Mouse (Mus musculus): ENCODE data around the gene Cyb5d2. TPM values are rescaled to one million over a fixed set of nuclear protein-coding genes. Genes with fewer than 3 reads are reported as not detected.
"Not testable (repeated sequence)": the region's sequence is repeated elsewhere in the genome, so short reads cannot be mapped to it uniquely, and the experiment has no call there.

Cyb5d2 gene
- polyA plus RNA-seq, 1 experiment from 2014 or later: 5.1 TPM

DNA sequence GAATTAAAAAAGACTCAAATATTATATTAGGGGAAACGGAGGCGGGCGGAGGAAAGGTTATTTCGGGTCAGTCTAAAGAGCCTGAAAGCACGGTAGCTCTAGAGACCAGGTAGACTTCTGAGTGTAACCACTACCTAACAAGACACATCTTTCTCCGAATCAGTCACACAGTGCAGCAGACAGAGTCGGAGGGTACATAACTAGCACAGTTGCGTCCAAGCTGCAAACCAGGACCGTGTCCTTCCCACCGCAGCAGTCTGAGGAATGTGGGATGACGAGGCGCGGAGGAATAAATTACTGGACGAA lies 840 bp downstream of the Cyb5d2 start:
- H3K36me3 ChIP-seq (ENCODE audit: control insufficient read depth, insufficient read depth, low read length): no peaks in the 10 kb centered on the region
- WGBS: 15% methylated on average over 14 of the region's 14 CpGs
- no peaks in the 10 kb centered on the region for H3K9me3 ChIP-seq (ENCODE audit: control insufficient read depth, low read length)
- peak overlapping the region; percentile 81 for H3K27ac ChIP-seq (ENCODE audit: low read length)
- peaks cover 5% of the 10 kb centered on the region for H3K4me1 ChIP-seq (ENCODE audit: control insufficient read depth, insufficient read depth, low read length)
- peak overlapping the region; percentile 95 for H3K9ac ChIP-seq (ENCODE audit: low read depth, low read length)
- H3K27me3 ChIP-seq (replicated peaks; ENCODE audit: control insufficient read depth, insufficient read depth, low read length): no peaks in the 10 kb centered on the region
- H3K4me3 ChIP-seq (ENCODE audit: low read length): peak overlapping the region; percentile 99
- ATAC-seq: peak; percentile 26; the same call in 1 of the 2 replicates
- peak overlapping the region; percentile 84 for H3K4me2 ChIP-seq (ENCODE audit: low read depth, low read length)

DNA sequence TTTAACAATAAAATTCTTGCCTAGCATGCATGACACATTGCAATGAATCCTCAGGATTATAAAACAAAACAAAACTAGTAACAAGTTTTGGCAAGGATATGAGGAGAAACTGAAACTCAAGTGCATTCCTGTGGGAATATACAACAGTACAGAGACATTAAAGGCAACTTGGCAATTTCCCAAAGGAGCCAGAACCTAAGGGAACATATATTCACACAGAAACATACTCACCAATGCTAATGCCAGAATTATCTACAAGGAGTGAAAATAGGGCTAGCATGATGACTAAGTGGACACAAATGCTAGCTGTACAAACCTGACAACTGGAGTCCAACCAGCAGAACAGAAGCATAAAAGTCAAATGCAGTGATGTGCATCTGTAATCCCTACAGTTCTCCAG lies 3.9 kb downstream of the Cyb5d2 start:
- Histone ChIP-seq H3K9ac (ENCODE audit: low read depth, low read length) (no peak overlapping the region), H3K4me2 (ENCODE audit: low read depth, low read length) (no peak overlapping the region), H3K4me3 (ENCODE audit: low read length) (no peak overlapping the region), H3K9me3 (ENCODE audit: control insufficient read depth, low read length) (no peaks in the 10 kb centered on the region), H3K4me1 (ENCODE audit: control insufficient read depth, insufficient read depth, low read length) (no peaks in the 10 kb centered on the region), H3K27me3 (replicated peaks; ENCODE audit: control insufficient read depth, insufficient read depth, low read length) (no peaks in the 10 kb centered on the region), H3K27ac (ENCODE audit: low read length) (no peak overlapping the region), H3K36me3 (ENCODE audit: control insufficient read depth, insufficient read depth, low read length) (no peaks in the 10 kb centered on the region)
- no peak for ATAC-seq

DNA sequence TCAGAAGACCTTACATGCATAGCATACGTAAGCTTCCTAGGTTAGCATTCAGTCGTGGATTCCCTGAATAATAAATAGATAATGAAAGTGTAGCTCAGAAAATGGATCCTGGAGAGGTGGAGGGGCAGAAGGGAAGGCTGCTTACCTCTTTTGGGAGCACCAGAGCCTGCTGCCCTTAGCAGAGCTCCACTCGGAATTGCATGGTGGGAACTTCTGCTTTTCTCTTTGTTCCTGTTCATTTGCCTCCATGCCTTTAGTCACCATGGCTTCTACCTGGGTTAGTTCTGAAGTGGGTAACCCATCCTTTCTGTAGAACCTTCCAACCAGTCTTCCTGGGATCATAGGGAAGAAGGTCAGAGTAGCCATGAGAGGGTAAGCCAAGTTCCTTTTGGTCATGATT lies 13.4 kb downstream of the Cyb5d2 start:
- no peak overlapping the region for H3K27ac ChIP-seq (ENCODE audit: low read length)
- no peak for ATAC-seq
- H3K4me1 ChIP-seq (ENCODE audit: control insufficient read depth, insufficient read depth, low read length): no peaks in the 10 kb centered on the region
- H3K9me3 ChIP-seq (ENCODE audit: control insufficient read depth, low read length): no peaks in the 10 kb centered on the region
- no peak overlapping the region for H3K4me2 ChIP-seq (ENCODE audit: low read depth, low read length)
- no peak overlapping the region for H3K9ac ChIP-seq (ENCODE audit: low read depth, low read length)
- no peak overlapping the region for H3K4me3 ChIP-seq (ENCODE audit: low read length)
- H3K27me3 ChIP-seq (replicated peaks; ENCODE audit: control insufficient read depth, insufficient read depth, low read length): no peaks in the 10 kb centered on the region
- H3K36me3 ChIP-seq (ENCODE audit: control insufficient read depth, insufficient read depth, low read length): no peaks in the 10 kb centered on the region
- WGBS: 84% methylated on average over 3 of the region's 3 CpGs

DNA sequence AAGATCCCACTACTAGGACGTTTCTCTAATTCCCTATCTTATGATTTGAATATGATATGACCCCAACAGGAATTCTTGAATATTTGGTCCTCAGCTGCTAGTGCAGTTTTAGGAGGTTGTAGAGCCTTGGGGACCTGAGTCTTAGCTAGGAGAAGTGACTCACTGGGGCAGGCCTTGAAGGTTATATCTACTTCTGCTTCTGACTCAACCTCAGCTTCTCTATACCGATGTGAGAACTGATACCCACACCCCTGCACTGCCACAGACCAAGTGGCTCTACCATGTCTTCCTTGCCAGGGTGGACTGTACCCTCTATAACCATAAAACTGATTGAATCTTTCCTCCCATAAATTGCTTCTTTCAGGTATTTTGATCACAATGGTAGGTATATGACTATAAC lies 13.8 kb downstream of the Cyb5d2 start:
- no peak overlapping the region for H3K27ac ChIP-seq (ENCODE audit: low read length)
- WGBS: 67% methylated on average over 2 of the region's 2 CpGs
- no peaks in the 10 kb centered on the region for H3K27me3 ChIP-seq (replicated peaks; ENCODE audit: control insufficient read depth, insufficient read depth, low read length)
- H3K4me3 ChIP-seq (ENCODE audit: low read length): no peak overlapping the region
- H3K36me3 ChIP-seq (ENCODE audit: control insufficient read depth, insufficient read depth, low read length): no peaks in the 10 kb centered on the region
- H3K9ac ChIP-seq (ENCODE audit: low read depth, low read length): no peak overlapping the region
- no peaks in the 10 kb centered on the region for H3K4me1 ChIP-seq (ENCODE audit: control insufficient read depth, insufficient read depth, low read length)
- H3K4me2 ChIP-seq (ENCODE audit: low read depth, low read length): no peak overlapping the region
- ATAC-seq: no peak
- H3K9me3 ChIP-seq (ENCODE audit: control insufficient read depth, low read length): no peaks in the 10 kb centered on the region

DNA sequence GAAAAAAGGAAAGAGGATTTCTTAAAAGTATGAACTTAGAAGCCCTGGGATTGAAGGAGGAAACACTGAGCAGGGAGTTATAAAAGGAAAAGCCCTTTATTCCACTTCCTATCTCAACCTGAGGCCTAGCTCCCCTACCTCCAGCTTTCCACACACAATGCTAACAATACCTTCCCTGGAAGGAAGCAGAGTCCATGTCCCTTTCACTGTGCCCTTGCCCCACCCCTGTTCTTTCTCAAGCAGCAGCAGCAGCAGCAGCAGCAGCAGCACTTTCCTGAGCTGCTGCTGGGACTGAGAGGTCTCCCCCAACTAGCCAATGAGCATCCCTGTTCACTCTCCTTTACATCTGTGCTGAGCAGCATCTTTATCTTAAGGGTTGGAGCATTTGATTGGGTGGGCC lies 17.0 kb downstream of the Cyb5d2 start:
- Histone ChIP-seq H3K4me3 (ENCODE audit: low read length) (no peak overlapping the region), H3K9ac (ENCODE audit: low read depth, low read length) (no peak overlapping the region), H3K9me3 (ENCODE audit: control insufficient read depth, low read length) (no peaks in the 10 kb centered on the region), H3K4me1 (ENCODE audit: control insufficient read depth, insufficient read depth, low read length) (no peaks in the 10 kb centered on the region), H3K27ac (ENCODE audit: low read length) (no peak overlapping the region), H3K27me3 (replicated peaks; ENCODE audit: control insufficient read depth, insufficient read depth, low read length) (no peaks in the 10 kb centered on the region), H3K4me2 (ENCODE audit: low read depth, low read length) (no peak overlapping the region), H3K36me3 (ENCODE audit: control insufficient read depth, insufficient read depth, low read length) (no peaks in the 10 kb centered on the region)
- ATAC-seq: peak; percentile 88

DNA sequence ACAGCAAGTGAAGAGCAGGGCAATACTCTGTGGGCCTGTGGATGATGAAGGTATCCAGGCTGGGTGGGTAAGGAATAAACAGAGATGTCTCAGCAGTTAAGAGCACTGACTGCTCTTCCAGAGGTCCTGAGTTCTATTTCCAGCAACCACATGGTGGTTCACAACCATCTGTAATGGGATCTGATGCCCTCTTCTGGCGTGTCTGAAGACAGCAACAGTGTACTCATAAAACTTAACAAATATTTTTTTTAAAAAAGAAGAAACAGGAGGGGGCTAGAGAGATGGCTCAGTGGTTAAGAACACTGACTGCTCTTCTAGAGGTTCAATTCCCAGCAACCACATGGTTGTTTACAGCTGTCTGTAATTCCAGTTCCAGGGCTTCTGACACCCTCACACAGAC lies 23.3 kb downstream of the Cyb5d2 start:
- H3K27me3 ChIP-seq (replicated peaks; ENCODE audit: control insufficient read depth, insufficient read depth, low read length); H3K9me3 ChIP-seq (ENCODE audit: control insufficient read depth, low read length); H3K4me2 ChIP-seq (ENCODE audit: low read depth, low read length); ATAC-seq; H3K36me3 ChIP-seq (ENCODE audit: control insufficient read depth, insufficient read depth, low read length); H3K27ac ChIP-seq (ENCODE audit: low read length); H3K4me1 ChIP-seq (ENCODE audit: control insufficient read depth, insufficient read depth, low read length); H3K9ac ChIP-seq (ENCODE audit: low read depth, low read length); H3K4me3 ChIP-seq (ENCODE audit: low read length): not testable (repeated sequence)
- 36% methylated on average over 1 of the region's 1 CpGs for WGBS

DNA sequence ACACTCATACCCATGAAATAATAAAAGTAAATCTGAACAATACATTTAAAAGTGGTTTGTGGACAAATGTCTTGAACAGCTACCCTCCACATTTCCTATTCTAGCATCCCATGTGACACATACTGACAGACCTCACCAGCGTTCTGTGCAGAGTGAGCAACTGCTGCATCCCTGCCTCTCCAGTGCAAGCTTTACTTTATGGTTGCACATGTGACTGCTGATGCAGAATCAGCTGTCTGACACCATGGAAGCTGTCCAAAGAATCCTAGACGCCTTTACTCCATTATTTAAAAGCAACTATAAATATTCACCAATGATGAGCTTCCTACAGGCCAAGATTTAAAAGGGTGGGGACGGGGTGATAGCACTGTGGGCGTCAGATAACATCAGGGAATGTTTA lies 24.5 kb downstream of the Cyb5d2 start:
- H3K9me3 ChIP-seq (ENCODE audit: control insufficient read depth, low read length): no peaks in the 10 kb centered on the region
- 60% methylated on average over 4 of the region's 4 CpGs for WGBS

DNA sequence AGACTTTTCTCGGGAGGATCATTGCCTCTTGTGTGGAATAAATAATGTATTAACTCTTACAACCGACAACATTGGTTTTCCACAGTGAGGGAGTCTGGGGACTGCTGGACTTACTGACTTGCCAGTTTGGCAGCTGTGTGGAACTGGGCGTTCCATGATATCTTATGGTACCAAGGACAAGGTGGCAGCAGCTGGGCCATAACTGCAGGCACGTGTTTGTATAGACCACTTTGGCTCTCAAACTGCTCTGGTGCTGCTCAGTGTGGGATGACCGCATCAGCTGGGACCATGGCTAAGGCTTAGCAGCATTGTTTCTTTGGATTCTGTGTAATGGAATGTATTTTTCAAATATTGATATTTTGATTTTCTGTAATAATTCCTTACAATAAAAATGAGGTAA lies 25.1 kb downstream of the Cyb5d2 start:
- Histone ChIP-seq H3K4me1 (ENCODE audit: control insufficient read depth, insufficient read depth, low read length) (0 out of 2 replicates have a peak, but pooled peaks cover 5% of the 10 kb centered on the region), H3K9me3 (ENCODE audit: control insufficient read depth, low read length) (no peaks in the 10 kb centered on the region), H3K36me3 (ENCODE audit: control insufficient read depth, insufficient read depth, low read length) (peaks cover 8% of the 10 kb centered on the region; the same call in 1 of the 2 replicates), H3K4me2 (ENCODE audit: low read depth, low read length) (no peak overlapping the region), H3K9ac (ENCODE audit: low read depth, low read length) (no peak overlapping the region), H3K27me3 (replicated peaks; ENCODE audit: control insufficient read depth, insufficient read depth, low read length) (no peaks in the 10 kb centered on the region), H3K4me3 (ENCODE audit: low read length) (no peak overlapping the region), H3K27ac (ENCODE audit: low read length) (no peak overlapping the region)
- 79% methylated on average over 5 of the region's 5 CpGs for WGBS
- no peak for ATAC-seq

More for the DNA sequence above, 24.5 kb downstream of the Cyb5d2 start:
- peak; percentile 18; the same call in 1 of the 2 replicates for ATAC-seq
- H3K27me3 ChIP-seq (replicated peaks; ENCODE audit: control insufficient read depth, insufficient read depth, low read length): no peaks in the 10 kb centered on the region
- H3K9ac ChIP-seq (ENCODE audit: low read depth, low read length): no peak overlapping the region
- H3K27ac ChIP-seq (ENCODE audit: low read length): no peak overlapping the region
- H3K4me1 ChIP-seq (ENCODE audit: control insufficient read depth, insufficient read depth, low read length): 0 out of 2 replicates have a peak, but pooled peaks cover 5% of the 10 kb centered on the region
- H3K36me3 ChIP-seq (ENCODE audit: control insufficient read depth, insufficient read depth, low read length): peaks cover 8% of the 10 kb centered on the region; the same call in 1 of the 2 replicates
- H3K4me3 ChIP-seq (ENCODE audit: low read length): no peak overlapping the region
- no peak overlapping the region for H3K4me2 ChIP-seq (ENCODE audit: low read depth, low read length)

DNA sequence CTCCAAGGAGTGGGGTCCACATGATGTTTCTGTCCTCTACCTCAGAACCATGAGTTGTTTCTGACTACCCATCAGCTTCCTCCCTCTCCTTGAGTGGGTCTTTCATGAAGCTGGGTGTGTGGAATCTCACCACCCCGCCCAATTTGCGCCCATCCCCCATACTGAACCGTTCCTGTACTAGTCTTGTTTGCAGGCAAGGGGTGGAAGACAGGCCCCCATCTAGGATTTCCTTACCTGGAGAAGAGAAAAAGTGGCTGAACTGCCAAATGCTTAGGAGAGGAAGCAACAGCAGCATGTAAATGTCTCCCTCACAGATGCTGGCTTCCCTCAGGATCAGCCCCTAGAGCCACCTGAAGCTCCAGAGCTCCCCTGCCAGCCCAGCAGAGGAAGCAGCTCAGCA lies 25.6 kb downstream of the Cyb5d2 start:
- H3K4me3 ChIP-seq (ENCODE audit: low read length): no peak overlapping the region
- H3K9ac ChIP-seq (ENCODE audit: low read depth, low read length): no peak overlapping the region
- no peaks in the 10 kb centered on the region for H3K9me3 ChIP-seq (ENCODE audit: control insufficient read depth, low read length)
- WGBS: 91% methylated on average over 3 of the region's 3 CpGs
- H3K4me2 ChIP-seq (ENCODE audit: low read depth, low read length): no peak overlapping the region
- 0 out of 2 replicates have a peak, but pooled peaks cover 5% of the 10 kb centered on the region for H3K4me1 ChIP-seq (ENCODE audit: control insufficient read depth, insufficient read depth, low read length)
- H3K27ac ChIP-seq (ENCODE audit: low read length): no peak overlapping the region
- ATAC-seq: no peak
- H3K27me3 ChIP-seq (replicated peaks; ENCODE audit: control insufficient read depth, insufficient read depth, low read length): no peaks in the 10 kb centered on the region
- H3K36me3 ChIP-seq (ENCODE audit: control insufficient read depth, insufficient read depth, low read length): peaks cover 8% of the 10 kb centered on the region; the same call in 1 of the 2 replicates

DNA sequence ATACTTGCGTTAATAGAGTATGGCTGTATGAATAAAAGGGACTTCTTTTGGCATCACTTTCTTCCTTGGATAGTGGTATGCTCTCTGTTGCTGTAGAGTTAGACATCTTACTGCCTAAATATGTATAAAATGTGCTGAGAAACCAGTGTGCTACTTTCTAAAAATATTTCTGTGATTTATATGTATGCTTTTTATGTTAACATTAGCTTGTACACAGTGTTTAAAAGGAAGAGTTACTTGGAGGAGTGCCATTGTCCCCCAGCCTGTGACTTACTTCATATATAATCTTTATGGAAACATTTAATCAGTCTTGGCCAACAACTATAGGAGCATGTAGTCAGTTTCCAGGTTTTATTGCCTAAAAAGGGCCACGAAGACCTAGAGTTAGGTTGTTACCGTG lies 26.9 kb downstream of the Cyb5d2 start:
- Histone ChIP-seq H3K4me3 (ENCODE audit: low read length) (no peak overlapping the region), H3K9ac (ENCODE audit: low read depth, low read length) (no peak overlapping the region), H3K27me3 (replicated peaks; ENCODE audit: control insufficient read depth, insufficient read depth, low read length) (no peaks in the 10 kb centered on the region), H3K9me3 (ENCODE audit: control insufficient read depth, low read length) (no peaks in the 10 kb centered on the region), H3K27ac (ENCODE audit: low read length) (no peak overlapping the region), H3K36me3 (ENCODE audit: control insufficient read depth, insufficient read depth, low read length) (peaks cover 10% of the 10 kb centered on the region; the same call in 1 of the 2 replicates), H3K4me1 (ENCODE audit: control insufficient read depth, insufficient read depth, low read length) (0 out of 2 replicates have a peak, but pooled peaks cover 5% of the 10 kb centered on the region), H3K4me2 (ENCODE audit: low read depth, low read length) (no peak overlapping the region)
- WGBS: 66% methylated on average over 3 of the region's 3 CpGs
- 0 out of 2 replicates have a peak, but pooled peaks have one; percentile 26 for ATAC-seq
